15 mouse cellular contexts compared by ENCODE assay signal in the genomic region with DNA sequence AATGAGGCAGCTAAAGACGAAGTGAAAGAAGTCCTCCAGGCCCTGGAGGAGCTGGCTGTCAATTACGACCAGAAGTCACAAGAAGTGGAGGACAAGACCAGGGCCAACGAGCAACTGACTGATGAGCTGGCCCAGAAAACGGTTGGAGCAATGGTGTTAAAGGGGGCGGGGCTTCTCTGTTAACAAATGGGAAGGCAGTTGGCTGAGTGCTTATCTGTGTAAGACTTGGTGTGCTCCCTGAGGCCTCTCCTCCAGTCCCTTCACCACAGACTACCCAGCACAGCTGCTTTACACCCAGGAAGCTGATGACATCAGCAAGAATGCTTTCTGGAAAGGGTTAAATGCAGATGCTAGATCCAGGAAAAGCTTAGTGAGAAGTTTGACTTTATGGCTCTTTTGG. TPM values are rescaled to one million over a fixed set of nuclear protein-coding genes. Genes with fewer than 3 reads are reported as not detected.
DNase-seq lines count a peak whose midpoint lies in the region; ATAC-seq and TF ChIP-seq lines count a peak whose summit lies in the region.
"Had no signal": no experiment of that assay in that cellular context is flagged by ENCODE, and none has a peak within 500 bp of the region (broad histone marks: within the 10 kb centered on the region; RNA-seq: fewer than 3 reads in every experiment).

No protein-coding gene starts in this region.

- peak; percentile 70 to 96 for TF ChIP-seq POLR2A in MEL (IDR thresholded peaks at IDR 0.05; ENCODE audit: control insufficient read depth in 1 of 2, insufficient read depth in 1 of 2, low read depth in 1 of 2, low read length in 2 of 2, poor library complexity in 1 of 2)

- TF ChIP-seq EP300 in MEL (IDR thresholded peaks at IDR 0.05; ENCODE audit: low read depth in 1 of 2, low read length in 2 of 2): peak; percentile 79 to 88

- H3K27me3 ChIP-seq in heart, embryonic 15.5 days: no peaks in the 10 kb centered on the region
- H3K27me3 ChIP-seq in MEL (ENCODE audit: control insufficient read depth in 1 of 2, insufficient read depth in 2 of 2, low read length in 2 of 2): no peaks in the 10 kb centered on the region
- H3K27me3 ChIP-seq in hindbrain, embryonic 14.5 days (ENCODE audit: control insufficient read depth, insufficient read depth, low read length): no peaks in the 10 kb centered on the region
- H3K27me3 ChIP-seq: forebrain, embryonic 12.5 days; limb, embryonic 12.5 days; neural tube, embryonic 13.5 days had no signal

- peaks cover 16% of the 10 kb centered on the region for H3K4me1 ChIP-seq in heart, embryonic 15.5 days (replicated peaks)
- H3K4me1 ChIP-seq in MEL (ENCODE audit: control insufficient read depth in 1 of 2, insufficient read depth in 2 of 2, low read length in 2 of 2): peaks cover 4 to 14% of the 10 kb centered on the region in 2 experiments; a peak in 3 of 4 replicates
- peaks cover 4% of the 10 kb centered on the region for H3K4me1 ChIP-seq in hindbrain, embryonic 14.5 days (replicated peaks; ENCODE audit: control insufficient read depth, insufficient read depth, low read length)

- ATAC-seq in heart, embryonic 15.5 days (replicated peaks; ENCODE audit: insufficient number of reproducible peaks, insufficient read depth, low FRiP score, low read depth): no peak
- 0 out of 2 replicates have a peak, but pooled peaks have one; percentile 5 for ATAC-seq in granulocyte monocyte progenitor cell, adult 5-6 weeks (replicated peaks; ENCODE audit: poor library complexity, severe bottlenecking)
- peak; percentile 79 for ATAC-seq in megakaryocyte-erythroid progenitor cell, adult 5-6 weeks (replicated peaks; ENCODE audit: low FRiP score, low TSS enrichment, poor library complexity, severe bottlenecking)
- no peak for ATAC-seq in hindbrain, embryonic 14.5 days (ENCODE audit: low FRiP score)
- ATAC-seq: inflammation-experienced regulatory T-cells, adult 6 months had no signal

- no peak overlapping the region for H3K4me3 ChIP-seq in heart, embryonic 15.5 days
- H3K4me3 ChIP-seq in MEL (ENCODE audit: control insufficient read depth in 1 of 2, insufficient read depth in 1 of 2, low read depth in 2 of 2, low read length in 2 of 2): peak overlapping the region; percentile 71 to 75
- no peak overlapping the region for H3K4me3 ChIP-seq in hindbrain, embryonic 14.5 days (replicated peaks; ENCODE audit: low read length)
- H3K4me3 ChIP-seq: forebrain, embryonic 12.5 days; limb, embryonic 12.5 days; neural tube, embryonic 13.5 days had no signal

- no peak for TF ChIP-seq RAD21 in MEL (IDR thresholded peaks at IDR 0.05; ENCODE audit: low read depth, low read length)

- no peaks in the 10 kb centered on the region for H3K36me3 ChIP-seq in heart, embryonic 15.5 days
- H3K36me3 ChIP-seq in MEL (ENCODE audit: control insufficient read depth in 1 of 2, insufficient read depth in 2 of 2, low read length in 2 of 2): peaks cover 0 to 11% of the 10 kb centered on the region in 2 experiments; a peak in 2 of 4 replicates
- peaks cover 74% of the 10 kb centered on the region for H3K36me3 ChIP-seq in hindbrain, embryonic 14.5 days (replicated peaks; ENCODE audit: control insufficient read depth, insufficient read depth)

- peak overlapping the region; percentile 2; the same call in 1 of the 2 replicates for H3K4me2 ChIP-seq in heart, embryonic 15.5 days
- no peak overlapping the region for H3K4me2 ChIP-seq in hindbrain, embryonic 14.5 days (replicated peaks)
- H3K4me2 ChIP-seq: forebrain, embryonic 12.5 days; limb, embryonic 12.5 days; midbrain, embryonic 11.5 days; neural tube, embryonic 13.5 days had no signal

- no peak for DNase-seq in heart, postnatal 14 days
- DNase-seq in MEL (ENCODE audit: low read depth, low spot score): peak; percentile 98
- DNase-seq in hindbrain, embryonic 14.5 days (ENCODE audit: low spot score): no peak
- no peak for DNase-seq in cerebellum, adult 9-10 months
- no peak for DNase-seq in cerebellum, postnatal 14 days
- DNase-seq: B cell, adult 2 months; gastrocnemius, postnatal 25 days had no signal

- no peak overlapping the region for H3K27ac ChIP-seq in heart, embryonic 15.5 days
- peak overlapping the region; percentile 93 for H3K27ac ChIP-seq in MEL (ENCODE audit: control insufficient read depth, low read depth, low read length)
- no peak overlapping the region for H3K27ac ChIP-seq in hindbrain, embryonic 14.5 days
- H3K27ac ChIP-seq: forebrain, embryonic 12.5 days; limb, embryonic 12.5 days; neural tube, embryonic 13.5 days had no signal

- no peaks in the 10 kb centered on the region for H3K9me3 ChIP-seq in heart, embryonic 15.5 days (replicated peaks)
- H3K9me3 ChIP-seq in MEL (replicated peaks; ENCODE audit: insufficient read depth, low read length): no peaks in the 10 kb centered on the region
- H3K9me3 ChIP-seq in hindbrain, embryonic 14.5 days (ENCODE audit: control insufficient read depth, low read length): no peaks in the 10 kb centered on the region
- H3K9me3 ChIP-seq: forebrain, embryonic 12.5 days; limb, embryonic 12.5 days; neural tube, embryonic 13.5 days had no signal

- intact Hi-C loops in heart, postnatal 14 days (cut with DNase I): loop anchor here (2.0 to 5.0 kb wide), 2 partner anchors 283 to 818 kb away; no protein-coding TSS in a partner anchor

- H3K79me2 ChIP-seq in MEL (ENCODE audit: control insufficient read depth, insufficient read depth, low read length, poor library complexity): no peaks in the 10 kb centered on the region

- H3K9ac ChIP-seq in heart, embryonic 15.5 days: no peak overlapping the region
- H3K9ac ChIP-seq in MEL (ENCODE audit: control insufficient read depth, low read depth, low read length, poor library complexity, severe bottlenecking): peak overlapping the region; percentile 69
- no peak overlapping the region for H3K9ac ChIP-seq in hindbrain, embryonic 14.5 days
- H3K9ac ChIP-seq: forebrain, embryonic 12.5 days; limb, embryonic 12.5 days; neural tube, embryonic 13.5 days had no signal

- WGBS in heart, embryonic 15.5 days: 24% methylated on average over 5 of the region's 5 CpGs
- 55% methylated on average over 5 of the region's 5 CpGs for WGBS in hindbrain, embryonic 14.5 days

- no peak for TF ChIP-seq CTCF in MEL (IDR thresholded peaks at IDR 0.05 in 2 of 3, conservative IDR thresholded peaks at IDR 0.05 in 1 of 3; ENCODE audit: control insufficient read depth in 1 of 3, insufficient read depth in 1 of 3, low read depth in 2 of 3, low read length in 3 of 3, poor library complexity in 1 of 3, severe bottlenecking in 1 of 3)

TF ChIP-seq in MEL, 35 proteins besides CTCF, POLR2A, EP300 and RAD21 (continues in another document):
- TF ChIP-seq ZNF384 (IDR thresholded peaks at IDR 0.05; ENCODE audit: low read depth, low read length): no peak
- peak; percentile 85 for TF ChIP-seq GATA1 (IDR thresholded peaks at IDR 0.05; ENCODE audit: low read depth, low read length)
- peak; percentile 89 for TF ChIP-seq ZMIZ1 (IDR thresholded peaks at IDR 0.05; ENCODE audit: low read depth, low read length)
- TF ChIP-seq MYB (IDR thresholded peaks at IDR 0.05; ENCODE audit: low read depth, low read length): peak; percentile 89
- TF ChIP-seq ELF1 (IDR thresholded peaks at IDR 0.05; ENCODE audit: low read depth, low read length): peak; percentile 56
- no peak for TF ChIP-seq ZC3H11A (IDR thresholded peaks at IDR 0.05; ENCODE audit: low read depth, low read length)
- TF ChIP-seq ZKSCAN1 (IDR thresholded peaks at IDR 0.05; ENCODE audit: low read depth, low read length): no peak
- peak; percentile 75 for TF ChIP-seq MXI1 (IDR thresholded peaks at IDR 0.05; ENCODE audit: low read depth, low read length)
- TF ChIP-seq BHLHE40 (IDR thresholded peaks at IDR 0.05; ENCODE audit: borderline replicate concordance, low read depth, low read length): no peak
- peak; percentile 57 for TF ChIP-seq TAL1 (IDR thresholded peaks at IDR 0.05; ENCODE audit: low read length)
- TF ChIP-seq MAX (IDR thresholded peaks at IDR 0.05; ENCODE audit: low read length): no peak
- TF ChIP-seq SIN3A (IDR thresholded peaks at IDR 0.05; ENCODE audit: low read length): peak; percentile 87
- TF ChIP-seq USF2 (IDR thresholded peaks at IDR 0.05; ENCODE audit: borderline replicate concordance in 1 of 2, insufficient read depth in 1 of 2, low read depth in 1 of 2, low read length in 2 of 2): no peak
- no peak for TF ChIP-seq GABPA (IDR thresholded peaks at IDR 0.05; ENCODE audit: low read depth, low read length)
- TF ChIP-seq E2F4 (IDR thresholded peaks at IDR 0.05; ENCODE audit: borderline replicate concordance, low read depth, low read length): no peak
- no peak for TF ChIP-seq NRF1 (IDR thresholded peaks at IDR 0.05; ENCODE audit: insufficient read depth, low read depth, low read length, poor library complexity, severe bottlenecking)
- peak; percentile 99 for TF ChIP-seq ETS1 (IDR thresholded peaks at IDR 0.05; ENCODE audit: low read depth, low read length)
- peak; percentile 92 for TF ChIP-seq MAFK (IDR thresholded peaks at IDR 0.05; ENCODE audit: borderline replicate concordance, low read depth, low read length)
- peak; percentile 86; the same call in 1 of the 2 replicates for TF ChIP-seq TCF12 (IDR thresholded peaks at IDR 0.05; ENCODE audit: low read depth, low read length)
- peak; percentile 81; the same call in 1 of the 2 replicates for TF ChIP-seq POLR2AphosphoS5 (IDR thresholded peaks at IDR 0.05; ENCODE audit: borderline replicate concordance, low read depth, low read length)
- TF ChIP-seq USF1 (IDR thresholded peaks at IDR 0.05; ENCODE audit: low read depth, low read length): no peak
- peak; percentile 96 for TF ChIP-seq TBP (IDR thresholded peaks at IDR 0.05; ENCODE audit: low read depth, low read length)
- TF ChIP-seq CHD1 (IDR thresholded peaks at IDR 0.05; ENCODE audit: low read depth, low read length): no peak; the same call in 1 of the 2 replicates
- no peak for TF ChIP-seq SMC3 (IDR thresholded peaks at IDR 0.05; ENCODE audit: low read depth, low read length)
- no peak; the same call in 1 of the 2 replicates for TF ChIP-seq KAT2A (conservative IDR thresholded peaks at IDR 0.05; ENCODE audit: low read depth, low read length)

RNA-seq across cellular contexts. Expression of a gene that starts 57.3 kb away (rescaled TPM):
- 1.0 and 2.8 TPM in 2 replicates for polyA plus RNA-seq in heart, embryonic 15.5 days (2015; fragmentation: Nextera tagmentation; extraction: Ambion mirVana)
- total RNA-seq in heart, postnatal 14 days (2021): under 1 TPM; 0.12 to 0.29 TPM
- not detected in 2 replicates for total RNA-seq in MEL (2012; rRNA removed)
- not detected for polyA plus RNA-seq in MEL (2012; ENCODE audit: insufficient read depth in 1 of 2, insufficient read length in 2 of 2, low read depth in 1 of 2, low replicate concordance in 2 of 2, missing spikeins in 1 of 2)
- not detected in 2 replicates for total RNA-seq in granulocyte monocyte progenitor cell, adult 5-6 weeks (2014; fragmentation: Nextera tagmentation)
- total RNA-seq in granulocyte monocyte progenitor cell, adult 5-6 weeks (2017): 0.10 TPM in 1 of 2 replicates, not detected in the other
- total RNA-seq in megakaryocyte-erythroid progenitor cell, adult 5-6 weeks (2014; fragmentation: Nextera tagmentation): not detected in 2 replicates
- 0.95 TPM in 1 of 2 replicates, not detected in the other for total RNA-seq in megakaryocyte-erythroid progenitor cell, adult 5-6 weeks (2017)
- 14.6 and 16.7 TPM in 2 replicates for polyA plus RNA-seq in hindbrain, embryonic 14.5 days (2014; fragmentation: Nextera tagmentation; extraction: Ambion mirVana)
- total RNA-seq: gastrocnemius, postnatal 25 days had no signal

Comparison
In these comparisons a context has a peak if more than half of its experiments do, and no peak if none do; other contexts are left out.
1. ATAC-seq: peak in granulocyte monocyte progenitor cell, adult 5-6 weeks (single experiment) and megakaryocyte-erythroid progenitor cell, adult 5-6 weeks (single experiment); none in heart, embryonic 15.5 days (single experiment) and hindbrain, embryonic 14.5 days (single experiment).
2. H3K4me3 ChIP-seq: peak in MEL (2 of 2); none in heart, embryonic 15.5 days (single experiment) and hindbrain, embryonic 14.5 days (single experiment).